Mouse (Mus musculus) megakaryocyte-erythroid progenitor cell, adult 5-6 weeks (primary cell): ENCODE data around the gene Tmem129. TPM values are rescaled to one million over a fixed set of nuclear protein-coding genes. Genes with fewer than 3 reads are reported as not detected.

Experiments used
- ATAC-seq: replicated peaks from 2 replicates; pipeline ENCODE4 v1.8.0; 2016; ENCODE audit warnings: mild to moderate bottlenecking, inconsistent platforms; ENCODE audit not compliant: severe bottlenecking, poor library complexity, low FRiP score, low TSS enrichment
- total RNA-seq, 2 experiments: library from RNA; stranded (forward) in 1 of 2; stranded (reverse) in 1 of 2; fragments of 200-1000, 215-1000 nt in 1 of 2; fragments of >200 nt in 1 of 2; fragmentation: Nextera tagmentation in 1 of 2; gene quantifications; 2 replicates each; pipeline ENCODE4 v1.2.3; 2014 to 2017

Gene Tmem129
- total RNA-seq, 2 experiments from 2014 or later, result 30.5 to 34.4 TPM

GRCm38 (mm10) chr5:33605314-33605713 lies 52.9 kb downstream of the Tmem129 start:
- no peak for ATAC-seq

Other genes with a start within 250 kb of the Tmem129 start
- gene Nkx1-1, start 224.4 kb downstream of the Tmem129 start, total RNA-seq (2014; fragmentation: Nextera tagmentation), result not detected in 2 replicates
- gene Nkx1-1, start 224.4 kb downstream of the Tmem129 start, total RNA-seq (2017), result not detected in 2 replicates
- 44.2 and 44.7 TPM in 2 replicates for gene Fam53a, start 28.8 kb downstream of the Tmem129 start, total RNA-seq (2014; fragmentation: Nextera tagmentation)
- gene Fam53a, start 28.8 kb downstream of the Tmem129 start, total RNA-seq (2017), result 14.6 and 21.7 TPM in 2 replicates
- gene Gm9903, start 28.5 kb downstream of the Tmem129 start, total RNA-seq (2014; fragmentation: Nextera tagmentation), result not detected in 2 replicates
- 0.69 TPM in 1 of 2 replicates, not detected in the other for gene Gm9903, start 28.5 kb downstream of the Tmem129 start, total RNA-seq (2017)
- 229 and 276 TPM in 2 replicates for gene Slbp, start 5.8 kb downstream of the Tmem129 start, total RNA-seq (2014; fragmentation: Nextera tagmentation)
- 348 and 369 TPM in 2 replicates for gene Slbp, start 5.8 kb downstream of the Tmem129 start, total RNA-seq (2017)
- 121 and 124 TPM in 2 replicates for gene Tacc3, start 288 bp downstream of the Tmem129 start, total RNA-seq (2014; fragmentation: Nextera tagmentation)
- gene Tacc3, start 288 bp downstream of the Tmem129 start, total RNA-seq (2017), result 124 and 155 TPM in 2 replicates
- gene Fgfr3, start 63.3 kb upstream of the Tmem129 start, total RNA-seq (2014; fragmentation: Nextera tagmentation), result not detected in 2 replicates
- not detected in 2 replicates for gene Fgfr3, start 63.3 kb upstream of the Tmem129 start, total RNA-seq (2017)
- 21.0 and 26.1 TPM in 2 replicates for gene Letm1, start 124.4 kb upstream of the Tmem129 start, total RNA-seq (2014; fragmentation: Nextera tagmentation)
- gene Letm1, start 124.4 kb upstream of the Tmem129 start, total RNA-seq (2017), result 20.6 and 23.1 TPM in 2 replicates
- gene Nsd2, start 162.3 kb upstream of the Tmem129 start, total RNA-seq (2014; fragmentation: Nextera tagmentation), result 53.6 and 74.0 TPM in 2 replicates
- 42.2 and 74.4 TPM in 2 replicates for gene Nsd2, start 162.3 kb upstream of the Tmem129 start, total RNA-seq (2017)